Mouse (Mus musculus) liver, embryonic 14.5 days (tissue): ENCODE measurements around the gene Mgrn1.

Source experiments
- CTCF ChIP-seq: IDR thresholded peaks from 2 replicates; pipeline ENCODE4 v1.5.1; 2016; ENCODE audit warnings: antibody characterized with exemption, low read depth, control low read depth
- EP300 ChIP-seq: IDR thresholded peaks from 2 replicates; pipeline ENCODE4 v1.6.1; 2016; ENCODE audit warnings: antibody characterized with exemption, low read depth

GRCm38 (mm10) chr16:4847041-4847440, 39.0 kb upstream of the Mgrn1 start:
- TF ChIP-seq CTCF = no peak
- TF ChIP-seq EP300 = no peak
